Mouse (Mus musculus) neural tube, embryonic 13.5 days (tissue): ENCODE data around the gene Pde10a. TPM values are rescaled to one million over a fixed set of nuclear protein-coding genes. Genes with fewer than 3 reads are reported as not detected.
A peak's percentile ranks its signal among the peaks of the same experiment; 100 is the strongest.

Experiments
- ATAC-seq: fragments of 200-750 bp; cut with Nextera tagmentation; 2 replicates; pipeline ENCODE4 v1.8.0; 2017; ENCODE audit warnings: low read depth, mild to moderate bottlenecking, moderate TSS enrichment, moderate library complexity
- H3K27ac ChIP-seq: fragments of 300-500 bp; sonication (generic); replicated peaks from 2 replicates; pipeline ENCODE4 v1.5.1; 2015; ENCODE audit warnings: moderate library complexity, mild to moderate bottlenecking, inconsistent platforms
- H3K27me3 ChIP-seq: fragments of 300-500 bp; sonication (generic); 2 replicates; pipeline ENCODE4 v1.6.1; 2015; ENCODE audit warnings: mild to moderate bottlenecking, inconsistent platforms
- H3K36me3 ChIP-seq: fragments of 300-500 bp; sonication (generic); 2 replicates; pipeline ENCODE4 v1.6.1; 2015; ENCODE audit warnings: mild to moderate bottlenecking, inconsistent platforms
- H3K4me1 ChIP-seq: fragments of 300-500 bp; sonication (generic); replicated peaks from 2 replicates; pipeline ENCODE4 v1.6.1; 2015; ENCODE audit warnings: inconsistent platforms
- H3K4me2 ChIP-seq: fragments of 300-500 bp; sonication (generic); 2 replicates; pipeline ENCODE4 v1.6.1; 2015; ENCODE audit warnings: inconsistent platforms, mild to moderate bottlenecking, moderate library complexity
- H3K4me3 ChIP-seq: fragments of 300-500 bp; sonication (generic); 2 replicates; pipeline ENCODE4 v1.5.1; 2015; ENCODE audit warnings: mild to moderate bottlenecking, inconsistent platforms
- H3K9ac ChIP-seq: fragments of 300-500 bp; sonication (generic); 2 replicates; pipeline ENCODE4 v1.6.1; 2015; ENCODE audit warnings: moderate library complexity, mild to moderate bottlenecking, inconsistent platforms
- H3K9me3 ChIP-seq: fragments of 300-500 bp; sonication (generic); 2 replicates; pipeline ENCODE4 v1.6.1; 2016; ENCODE audit warnings: inconsistent platforms
- WGBS: fragments of 180-500 bp; shearing (Covaris S2); methylation state at CpG from one replicate; pipeline ENCODE4 v1.1.7; 2015; 5-methylcytosine and 5-hydroxymethylcytosine counted together
- polyA plus RNA-seq: library from polyadenylated mRNA; unstranded; fragments of >200 nt; fragmentation: Nextera tagmentation; extraction: Ambion mirVana; gene quantifications from 2 replicates; pipeline ENCODE4 v1.2.1, GENCODE M21; 2015

Gene Pde10a
- polyA plus RNA-seq, 1 experiment from 2014 or later: 10.7 TPM

- no peaks in the 10 kb centered on the region for H3K36me3 ChIP-seq
- WGBS: 79% methylated on average over 4 of the region's 4 CpGs
- no peaks in the 10 kb centered on the region for H3K4me1 ChIP-seq
- H3K9ac ChIP-seq: no peak overlapping the region
- no peak overlapping the region for H3K27ac ChIP-seq
- no peak for ATAC-seq
- H3K4me3 ChIP-seq: no peak overlapping the region
- no peaks in the 10 kb centered on the region for H3K9me3 ChIP-seq
- H3K27me3 ChIP-seq: peaks cover 32% of the 10 kb centered on the region
- H3K4me2 ChIP-seq: no peak overlapping the region
Observed at GRCm38 (mm10) chr17:8499564-8500117, 25.5 kb upstream of the Pde10a start.

GRCm38 (mm10) chr17:8504381-8504780, 20.8 kb upstream of the Pde10a start:
- Histone ChIP-seq H3K4me3 (no peak overlapping the region), H3K27me3 (peaks cover 52% of the 10 kb centered on the region), H3K27ac (no peak overlapping the region), H3K4me2 (no peak overlapping the region), H3K36me3 (no peaks in the 10 kb centered on the region), H3K9me3 (no peaks in the 10 kb centered on the region), H3K9ac (no peak overlapping the region), H3K4me1 (peaks cover 38% of the 10 kb centered on the region)
- 85% methylated on average over 3 of the region's 3 CpGs for WGBS
- ATAC-seq: no peak

DNA sequence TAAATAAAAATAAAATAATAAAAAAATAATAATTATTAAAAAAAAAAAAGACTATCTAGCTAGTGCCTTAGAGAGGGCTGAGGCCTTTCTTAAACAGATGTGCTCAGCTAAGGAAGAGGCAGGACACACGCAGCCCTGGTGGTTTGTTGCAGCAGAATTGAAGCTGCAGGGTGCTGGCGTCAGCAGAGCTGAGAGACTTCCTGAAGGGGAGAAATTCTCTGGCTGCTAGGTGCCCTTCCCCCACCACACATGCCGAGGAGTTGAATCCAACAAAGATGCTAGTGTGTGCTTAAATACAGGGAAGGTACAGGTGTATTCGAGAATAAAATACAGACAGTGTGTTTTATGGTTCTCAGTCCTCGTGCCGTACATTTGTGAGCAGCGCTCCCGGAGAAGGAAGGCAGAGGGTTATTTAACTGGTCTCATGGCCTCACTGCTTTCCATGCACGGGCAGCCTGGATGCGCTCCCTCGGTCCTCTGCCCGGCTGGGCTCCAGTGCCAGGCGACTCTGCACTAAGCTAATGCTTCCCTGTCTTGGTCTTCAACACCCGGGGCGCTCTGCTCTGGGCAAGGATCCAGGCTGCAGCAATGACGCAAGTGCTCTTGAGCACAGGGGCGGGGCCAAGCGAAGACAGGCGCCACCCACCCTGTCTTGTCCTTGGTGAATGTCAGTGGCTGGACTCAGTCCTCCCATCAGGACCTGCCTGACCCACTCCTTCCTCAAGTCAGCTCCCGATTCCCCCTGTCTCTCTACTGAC, 19.3 kb upstream of the Pde10a start:
- H3K4me2 ChIP-seq: peak overlapping the region; percentile 55
- peak overlapping the region; percentile 33 for H3K4me3 ChIP-seq
- under 1% methylated on average over 20 of the region's 20 CpGs for WGBS
- ATAC-seq: peak; percentile 78
- H3K9me3 ChIP-seq: no peaks in the 10 kb centered on the region
- peak overlapping the region; percentile 74 for H3K27ac ChIP-seq
- peaks cover 38% of the 10 kb centered on the region for H3K4me1 ChIP-seq
- peak overlapping the region; percentile 63 for H3K9ac ChIP-seq
- H3K27me3 ChIP-seq: peaks cover 61% of the 10 kb centered on the region
- no peaks in the 10 kb centered on the region for H3K36me3 ChIP-seq

GRCm38 (mm10) chr17:8506726-8507125, 18.4 kb upstream of the Pde10a start:
- 53% methylated on average over 6 of the region's 6 CpGs for WGBS
- no peak overlapping the region for H3K27ac ChIP-seq
- H3K4me3 ChIP-seq: no peak overlapping the region
- peaks cover 57% of the 10 kb centered on the region for H3K27me3 ChIP-seq
- no peaks in the 10 kb centered on the region for H3K9me3 ChIP-seq
- H3K4me2 ChIP-seq: no peak overlapping the region
- H3K36me3 ChIP-seq: no peaks in the 10 kb centered on the region
- no peak overlapping the region for H3K9ac ChIP-seq
- H3K4me1 ChIP-seq: peaks cover 38% of the 10 kb centered on the region
- no peak for ATAC-seq

- Histone ChIP-seq H3K4me2 (peak overlapping the region; percentile 47), H3K4me3 (0 out of 2 replicates have a peak overlapping the region, but pooled peaks have one; percentile 24), H3K9ac (no peak overlapping the region), H3K4me1 (peaks cover 38% of the 10 kb centered on the region), H3K9me3 (no peaks in the 10 kb centered on the region), H3K27ac (peak overlapping the region; percentile 38; the same call in 1 of the 2 replicates), H3K27me3 (peaks cover 54% of the 10 kb centered on the region), H3K36me3 (no peaks in the 10 kb centered on the region)
- ATAC-seq: no peak; the same call in 1 of the 2 replicates
- WGBS: 0% methylated on average over 3 of the region's 3 CpGs
Observed at GRCm38 (mm10) chr17:8507654-8508053, 17.5 kb upstream of the Pde10a start.

GRCm38 (mm10) chr17:8508305-8509141, 16.6 kb upstream of the Pde10a start:
- H3K36me3 ChIP-seq: no peaks in the 10 kb centered on the region
- H3K9ac ChIP-seq: peak overlapping the region; percentile 54
- WGBS: 2% methylated on average over 16 of the region's 16 CpGs
- H3K9me3 ChIP-seq: no peaks in the 10 kb centered on the region
- H3K27me3 ChIP-seq: peaks cover 58% of the 10 kb centered on the region
- H3K4me2 ChIP-seq: peak overlapping the region; percentile 47
- ATAC-seq: peak; percentile 83
- peaks cover 38% of the 10 kb centered on the region for H3K4me1 ChIP-seq
- peak overlapping the region; percentile 71 for H3K27ac ChIP-seq
- H3K4me3 ChIP-seq: peak overlapping the region; percentile 24; the same call in 1 of the 2 replicates

- no peaks in the 10 kb centered on the region for H3K4me1 ChIP-seq
- H3K4me3 ChIP-seq: no peak overlapping the region
- no peak overlapping the region for H3K27ac ChIP-seq
- H3K9ac ChIP-seq: no peak overlapping the region
- 85% methylated on average over 6 of the region's 6 CpGs for WGBS
- H3K4me2 ChIP-seq: no peak overlapping the region
- H3K36me3 ChIP-seq: no peaks in the 10 kb centered on the region
- no peak for ATAC-seq
- H3K9me3 ChIP-seq: no peaks in the 10 kb centered on the region
- peaks cover 23% of the 10 kb centered on the region for H3K27me3 ChIP-seq
Observed at GRCm38 (mm10) chr17:8516006-8516405, 9.2 kb upstream of the Pde10a start.

- Histone ChIP-seq H3K9ac (peak overlapping the region; percentile 76), H3K4me1 (peaks cover 29% of the 10 kb centered on the region), H3K36me3 (no peaks in the 10 kb centered on the region), H3K27me3 (peaks cover 66% of the 10 kb centered on the region), H3K4me2 (peak overlapping the region; percentile 87), H3K4me3 (peak overlapping the region; percentile 51), H3K27ac (no peak overlapping the region), H3K9me3 (no peaks in the 10 kb centered on the region)
- ATAC-seq: peak; percentile 33
- whole genome bisulfite sequencing: 10% methylated on average over 3 of the region's 3 CpGs
Observed at GRCm38 (mm10) chr17:8523986-8524385, 1.2 kb upstream of the Pde10a start.

DNA sequence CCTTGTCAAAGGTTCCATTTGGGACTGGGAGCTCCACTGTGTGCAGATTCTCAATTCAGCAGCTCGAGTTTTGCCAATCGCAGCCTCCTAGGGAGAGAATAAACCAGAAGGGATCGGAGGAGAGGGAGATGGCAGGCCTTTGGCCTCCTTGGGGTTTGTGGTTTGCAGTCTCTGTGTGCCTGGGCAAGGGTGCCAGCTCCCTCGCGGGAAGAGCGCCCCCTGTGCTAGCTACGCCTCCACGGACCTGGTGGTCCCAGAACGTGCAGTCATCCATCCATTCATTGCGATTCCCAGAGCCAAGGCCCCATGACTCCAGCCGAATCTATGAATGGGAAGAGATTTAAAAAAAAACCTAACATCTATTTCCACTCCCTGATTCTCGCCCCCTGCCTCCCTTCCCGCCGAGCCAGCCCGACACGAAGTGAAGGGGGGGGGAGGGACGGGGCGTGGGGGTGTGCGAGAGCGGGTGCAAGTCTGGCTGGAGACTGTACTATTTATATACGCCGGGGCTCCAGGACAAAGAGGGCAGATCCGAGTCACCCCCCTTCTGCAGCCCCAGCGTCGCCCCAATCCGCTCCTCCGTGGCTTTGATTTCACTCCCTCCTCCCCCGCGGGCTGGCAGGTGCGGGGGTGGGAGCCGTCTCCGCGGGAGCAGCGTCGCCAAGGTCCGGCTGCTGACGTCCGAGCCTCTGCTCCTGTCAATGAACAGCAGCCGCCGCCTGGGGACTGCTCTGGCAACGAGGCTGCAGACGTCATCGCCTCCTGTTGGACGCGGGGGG, 596 bp upstream of the Pde10a start:
- Histone ChIP-seq H3K4me2 (peak overlapping the region; percentile 87), H3K27me3 (peaks cover 66% of the 10 kb centered on the region), H3K27ac (peak overlapping the region; percentile 4; the same call in 1 of the 2 replicates), H3K4me1 (peaks cover 29% of the 10 kb centered on the region), H3K9me3 (no peaks in the 10 kb centered on the region), H3K4me3 (peak overlapping the region; percentile 51), H3K36me3 (no peaks in the 10 kb centered on the region), H3K9ac (peak overlapping the region; percentile 76)
- under 1% methylated on average over 44 of the region's 45 CpGs for WGBS
- peak; percentile 88 for ATAC-seq

GRCm38 (mm10) chr17:8525971-8526740, 984 bp downstream of the Pde10a start:
- Histone ChIP-seq H3K4me1 (peaks cover 29% of the 10 kb centered on the region), H3K4me2 (peak overlapping the region; percentile 87), H3K36me3 (no peaks in the 10 kb centered on the region), H3K4me3 (peak overlapping the region; percentile 51), H3K27ac (no peak overlapping the region), H3K9me3 (no peaks in the 10 kb centered on the region), H3K9ac (no peak overlapping the region), H3K27me3 (peaks cover 64% of the 10 kb centered on the region)
- 4% methylated on average over 21 of the region's 21 CpGs for WGBS
- ATAC-seq: no peak

DNA sequence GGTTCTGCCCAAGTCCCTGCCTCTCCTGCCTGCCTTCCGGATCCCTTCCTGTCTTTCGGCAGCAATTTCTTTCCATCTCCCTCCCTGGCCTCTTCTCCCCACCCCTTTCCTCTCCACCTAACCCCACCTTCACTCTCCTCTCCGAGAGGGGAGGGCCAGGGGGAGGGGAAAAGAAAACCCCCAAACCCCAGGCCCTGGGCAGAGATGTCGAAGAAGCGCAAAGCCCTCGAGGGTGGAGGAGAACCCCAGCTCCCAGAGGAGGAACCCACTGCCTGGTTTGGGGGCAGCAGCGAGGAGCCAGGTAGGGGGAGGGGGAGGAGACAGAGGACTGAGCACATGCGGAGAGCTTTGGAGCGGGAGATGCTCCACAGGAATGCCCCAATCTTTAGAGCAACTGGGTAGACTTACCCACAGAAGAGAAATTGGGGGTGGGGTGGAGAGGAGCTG, 1.7 kb downstream of the Pde10a start:
- Histone ChIP-seq H3K27me3 (peaks cover 62% of the 10 kb centered on the region), H3K9me3 (no peaks in the 10 kb centered on the region), H3K9ac (no peak overlapping the region), H3K4me3 (no peak overlapping the region), H3K36me3 (no peaks in the 10 kb centered on the region), H3K4me1 (peaks cover 29% of the 10 kb centered on the region), H3K27ac (no peak overlapping the region), H3K4me2 (no peak overlapping the region)
- no peak for ATAC-seq
- WGBS: 17% methylated on average over 9 of the region's 9 CpGs
